Mouse (Mus musculus): ENCODE data around the gene Dnaaf5. TPM values are rescaled to one million over a fixed set of nuclear protein-coding genes. Genes with fewer than 3 reads are reported as not detected.

The Dnaaf5 gene
- 1 to 10 TPM; 7.0 to 9.0 TPM for total RNA-seq (2021)
- long read RNA-seq, transcript Dnaaf5-201 (13 exons, 3,450 nt): major isoform, 16 of 19 reads
- long read RNA-seq, partial matches to known transcripts: 2 of 19 reads
- long read RNA-seq, other reads (novel, unspliced or antisense): 1 of 19 reads

DNA sequence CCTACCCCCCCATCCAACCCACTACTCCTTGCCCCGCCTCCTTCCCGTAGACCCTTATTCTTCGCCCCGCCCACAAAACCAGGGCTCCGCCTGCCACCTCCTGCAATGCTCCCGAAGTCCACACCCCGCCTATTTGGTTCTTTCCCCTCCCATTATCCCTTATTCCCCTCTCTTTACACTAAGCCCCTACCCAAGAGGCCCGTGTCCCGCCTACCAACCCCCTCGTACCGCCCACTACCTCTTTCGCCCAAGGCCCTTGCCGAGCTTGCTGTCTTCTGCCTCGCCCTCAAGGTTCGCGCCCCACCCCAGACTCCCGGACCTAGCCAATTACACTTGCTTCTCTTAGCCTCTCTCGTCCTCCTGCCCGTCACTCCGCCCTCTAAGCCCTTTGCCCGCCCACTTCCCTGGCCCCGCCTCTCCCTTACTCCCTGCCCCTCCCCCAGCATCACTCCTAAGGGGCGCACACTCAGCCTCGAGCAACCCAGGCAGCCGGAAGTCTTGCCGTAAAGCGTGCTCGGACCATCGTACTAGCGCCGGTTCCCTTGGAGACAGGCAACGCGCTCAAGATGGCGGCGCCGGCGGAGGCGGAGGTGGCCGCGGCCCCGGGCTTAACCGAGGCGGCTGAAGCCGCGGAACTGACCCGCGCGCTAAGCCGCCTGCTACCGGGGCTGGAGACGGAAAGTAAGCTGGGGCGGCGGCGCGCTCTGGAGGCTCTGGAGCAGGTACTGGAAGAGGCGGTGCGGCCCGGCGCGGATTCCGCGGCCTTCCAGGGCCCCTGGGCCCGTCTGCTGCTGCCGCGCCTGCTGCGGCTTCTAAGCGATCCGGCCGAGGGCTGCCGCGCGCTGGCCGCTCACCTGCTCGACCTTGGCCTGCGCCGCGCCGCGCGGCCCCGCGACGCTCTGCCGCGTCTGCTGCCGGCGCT lies at the start of gene Dnaaf5, which contains the start of gene Prkar1b:
Gene Dnaaf5, plus strand, starts transcription at position 543 of the 922 bp plus-strand sequence.
Gene Prkar1b, minus strand, starts transcription at position 321 of the 922 bp plus-strand sequence.
- peak; percentile 95 to 98 for DNase-seq (ENCODE audit: low spot score in 2 of 2)

DNA sequence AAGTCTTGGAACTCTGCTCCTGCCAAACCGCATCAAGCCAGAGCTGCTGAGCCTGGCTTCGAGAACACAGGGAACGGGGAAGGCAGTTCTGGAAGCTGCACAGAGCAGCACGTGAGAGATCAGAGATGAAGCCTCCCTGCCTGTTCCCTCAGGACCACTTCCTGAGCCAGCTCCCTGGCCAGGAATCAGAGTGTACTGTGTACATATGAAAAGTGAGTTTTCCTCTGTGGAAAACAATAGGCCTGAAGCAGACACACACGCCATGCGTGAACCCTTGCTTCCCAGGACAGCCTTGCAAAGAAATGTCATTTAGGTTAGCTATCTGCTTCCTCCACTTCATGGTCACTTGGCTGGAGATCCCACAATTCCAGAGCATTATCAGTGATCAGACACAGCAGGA lies 48.2 kb upstream of the Dnaaf5 start:
- DNase-seq (ENCODE audit: low spot score in 2 of 2): no peak

DNA sequence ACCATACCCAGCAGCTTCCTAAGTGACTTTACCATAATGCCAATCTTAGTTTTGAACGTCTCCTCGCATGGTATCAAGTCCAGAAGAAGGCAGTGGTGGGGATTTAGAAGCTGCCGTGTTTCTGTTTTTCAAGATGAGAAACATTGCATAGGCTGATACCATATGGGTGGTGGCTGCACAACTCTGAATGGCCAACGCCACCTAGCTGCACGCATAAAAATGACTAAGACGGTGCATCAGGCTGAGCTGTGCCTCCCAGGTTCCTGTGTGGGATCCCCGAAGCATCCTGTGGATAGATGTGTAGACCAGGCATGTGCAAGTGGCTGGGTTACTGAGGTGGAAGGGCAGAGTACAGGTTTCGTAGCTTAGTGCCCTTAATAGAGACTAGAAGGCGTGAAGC lies 42.2 kb upstream of the Dnaaf5 start:
- peak in 1 of 2 experiments; percentile 33 for DNase-seq (ENCODE audit: low spot score in 2 of 2)

DNA sequence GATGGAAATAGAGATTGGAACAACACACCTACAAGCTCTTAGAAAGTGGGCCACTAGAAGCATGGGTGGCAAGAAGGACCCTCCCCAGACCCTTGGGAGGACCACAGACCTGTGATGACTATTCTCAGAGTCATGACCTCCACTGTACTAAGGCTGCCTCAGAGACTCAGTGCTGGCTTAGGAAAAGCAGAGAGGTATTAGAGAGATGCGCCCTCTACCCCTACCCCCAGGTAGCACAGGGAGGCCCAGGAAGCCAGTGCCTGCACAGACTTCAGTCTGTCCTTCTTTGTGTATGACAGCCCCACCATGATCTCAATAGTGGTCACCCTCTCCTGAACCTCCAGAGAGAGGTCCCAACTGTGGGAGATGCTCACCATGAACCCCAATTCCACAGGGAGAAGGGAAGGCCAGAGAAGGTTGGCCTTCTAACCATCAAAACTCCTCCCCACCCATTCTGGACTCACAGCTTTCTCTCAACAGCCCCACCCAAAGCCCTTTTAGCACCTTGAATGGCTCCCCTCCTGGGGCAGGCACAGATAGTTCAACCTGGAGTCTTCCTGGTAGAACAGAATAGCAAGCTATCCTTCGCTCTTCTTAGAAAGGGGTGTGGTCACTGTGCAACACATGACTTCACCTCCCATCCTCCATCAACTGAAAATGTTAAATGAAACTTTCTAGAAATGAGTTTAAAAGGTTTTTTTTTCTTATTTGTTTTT lies 39.7 kb upstream of the Dnaaf5 start:
- DNase-seq (ENCODE audit: low spot score in 2 of 2): no peak

DNA sequence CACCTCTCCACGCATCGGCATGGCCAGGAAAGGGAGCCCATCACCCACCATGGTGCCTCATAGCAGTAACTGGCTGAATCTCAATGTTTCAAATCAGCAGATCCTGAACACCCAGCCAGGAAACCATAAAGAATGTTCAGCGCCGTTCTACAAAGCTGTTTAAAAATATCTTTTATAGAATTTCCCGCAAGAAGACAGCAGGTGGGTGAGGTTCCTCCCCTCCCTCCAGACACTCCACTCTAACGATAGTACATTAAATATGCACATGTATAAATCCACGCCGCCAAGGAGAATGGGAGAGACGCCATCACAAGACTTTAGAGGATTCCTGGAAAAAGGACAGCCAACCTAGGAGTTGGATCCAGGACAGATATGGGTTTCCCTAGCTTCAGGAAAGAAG lies 38.0 kb upstream of the Dnaaf5 start:
- peak in 1 of 2 experiments; percentile 42 for DNase-seq (ENCODE audit: low spot score in 2 of 2)

DNA sequence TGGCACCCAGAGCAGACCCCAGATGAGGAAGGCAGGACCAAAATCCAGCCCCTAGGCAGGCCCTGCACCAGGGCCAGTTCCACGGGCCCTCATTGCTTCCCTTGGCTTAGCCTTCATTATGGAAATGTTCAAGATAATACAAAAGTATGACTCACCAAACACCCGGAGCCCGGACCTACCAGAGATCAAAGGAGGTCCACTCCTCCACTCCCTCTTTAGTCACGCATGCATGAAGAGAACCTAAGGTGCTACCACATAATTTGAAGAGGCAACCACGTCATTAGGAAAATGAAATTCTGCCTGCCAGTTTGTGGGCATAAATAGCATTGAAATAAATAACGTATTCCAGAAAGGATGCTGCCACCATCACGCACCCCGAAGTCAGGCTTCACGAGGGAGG lies 37.6 kb upstream of the Dnaaf5 start:
- no peak for DNase-seq (ENCODE audit: low spot score in 2 of 2)

DNA sequence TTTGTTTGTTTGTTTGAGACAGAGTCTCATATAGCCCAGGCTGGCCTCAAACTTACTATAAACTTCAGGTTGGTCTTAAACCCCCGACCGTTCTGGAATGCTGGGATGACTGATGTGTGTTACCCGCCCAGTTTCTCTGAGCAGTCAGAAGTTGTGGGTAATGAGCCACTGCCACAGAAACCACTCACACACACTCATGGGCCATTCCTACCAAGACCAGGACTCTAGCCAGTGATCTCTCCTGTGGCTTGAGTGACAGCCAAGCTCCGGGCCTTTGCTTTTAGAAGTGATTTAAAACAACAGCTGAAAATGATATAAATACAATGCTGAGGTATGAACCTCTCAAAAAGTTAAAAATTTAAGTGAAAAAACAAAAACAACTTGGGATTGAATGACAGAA lies 35.1 kb upstream of the Dnaaf5 start:
- no peak for DNase-seq (ENCODE audit: low spot score in 2 of 2)

DNA sequence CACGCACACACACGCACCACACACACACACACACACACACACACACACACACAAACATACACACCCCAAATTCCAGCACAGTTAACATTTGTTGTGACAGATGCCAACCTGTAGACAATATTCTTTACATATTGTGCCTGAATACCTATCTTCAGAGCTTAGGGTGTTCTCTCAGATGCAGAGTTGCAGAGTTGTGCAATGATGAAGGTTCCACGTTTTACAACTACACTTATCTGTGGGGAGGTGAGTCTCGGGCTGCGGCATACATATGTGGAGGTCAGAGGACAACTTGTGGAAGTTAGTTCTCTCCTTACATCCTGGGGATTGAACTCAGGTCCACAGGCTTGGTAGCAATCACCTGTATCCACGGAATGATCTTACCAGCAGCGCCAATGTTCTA lies 34.5 kb upstream of the Dnaaf5 start:
- DNase-seq (ENCODE audit: low spot score in 2 of 2): no peak

DNA sequence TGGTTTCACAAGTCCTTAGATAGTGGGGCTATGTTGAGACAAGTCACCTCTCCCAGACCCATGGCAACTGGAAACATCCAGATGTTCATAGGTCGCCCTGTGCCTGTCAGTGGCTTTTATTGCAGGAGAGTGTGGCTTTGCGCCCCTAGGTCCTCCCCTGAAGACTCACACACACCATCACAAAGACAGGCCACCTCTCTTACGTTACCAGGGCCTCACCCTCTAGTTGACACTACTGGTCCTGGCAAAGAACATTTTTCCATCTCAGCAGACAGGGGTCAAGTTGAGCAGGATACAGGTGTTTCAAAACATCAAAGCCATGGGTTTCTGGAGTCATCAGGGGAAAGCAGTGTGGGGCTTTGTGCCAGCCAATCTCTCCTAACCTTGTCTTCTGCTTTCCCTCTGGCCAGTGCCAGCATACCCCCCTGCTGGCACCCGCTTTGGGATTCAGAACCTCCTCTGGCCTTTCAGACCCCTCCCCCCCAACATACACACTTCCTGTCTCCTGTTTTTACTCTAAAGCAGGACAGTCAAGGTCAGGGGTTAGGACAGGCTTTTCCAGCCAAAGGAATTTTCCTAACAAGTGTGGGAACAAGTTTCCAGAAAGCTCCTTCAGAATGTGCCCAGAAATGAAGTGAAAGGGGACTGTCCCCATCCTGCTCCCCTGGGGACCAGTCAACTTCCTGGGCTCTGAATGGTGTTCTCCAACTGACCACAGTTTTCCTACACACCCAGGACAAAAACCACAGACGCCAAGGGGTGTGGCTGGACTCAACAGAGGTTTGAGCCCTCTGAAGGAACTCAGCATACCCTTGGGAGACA lies 31.7 kb upstream of the Dnaaf5 start:
- DNase-seq (ENCODE audit: low spot score in 2 of 2): no peak

DNA sequence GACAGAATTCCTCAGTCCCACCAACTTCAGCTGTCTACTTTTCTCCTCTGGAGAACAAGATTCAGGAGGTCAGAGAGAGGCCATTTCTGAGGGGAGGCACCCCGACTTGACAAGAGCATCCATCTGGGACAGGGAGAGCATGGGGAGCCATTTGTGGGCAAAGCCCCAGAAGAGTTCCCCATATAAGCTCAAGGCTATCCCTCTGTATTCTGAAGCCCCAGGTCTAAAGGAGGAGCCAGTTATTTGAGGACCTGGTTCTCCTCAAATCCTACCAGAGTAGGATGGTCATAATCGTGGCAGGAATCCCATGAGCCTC lies 31.1 kb upstream of the Dnaaf5 start:
- no peak for DNase-seq (ENCODE audit: low spot score in 2 of 2)

DNA sequence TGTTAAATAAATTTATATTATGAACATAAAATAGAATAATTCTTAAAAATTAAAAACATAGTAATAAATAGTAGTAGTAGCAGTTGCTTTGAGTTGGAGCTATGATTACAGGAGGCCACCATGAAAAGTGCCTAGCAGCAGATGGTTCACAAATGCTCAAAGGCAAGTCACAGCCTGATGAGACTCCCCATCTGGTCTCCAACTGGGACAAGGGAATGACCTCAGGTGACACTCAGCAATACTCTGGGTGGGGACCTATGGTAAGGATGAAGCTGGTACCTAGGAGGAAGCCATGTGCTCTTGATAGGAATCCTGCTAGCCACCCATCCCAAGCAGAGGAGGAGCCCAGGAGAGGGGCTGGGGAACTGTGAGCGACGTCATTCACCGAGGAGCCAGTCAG lies 24.3 kb upstream of the Dnaaf5 start:
- DNase-seq (ENCODE audit: low spot score in 2 of 2): no peak

DNA sequence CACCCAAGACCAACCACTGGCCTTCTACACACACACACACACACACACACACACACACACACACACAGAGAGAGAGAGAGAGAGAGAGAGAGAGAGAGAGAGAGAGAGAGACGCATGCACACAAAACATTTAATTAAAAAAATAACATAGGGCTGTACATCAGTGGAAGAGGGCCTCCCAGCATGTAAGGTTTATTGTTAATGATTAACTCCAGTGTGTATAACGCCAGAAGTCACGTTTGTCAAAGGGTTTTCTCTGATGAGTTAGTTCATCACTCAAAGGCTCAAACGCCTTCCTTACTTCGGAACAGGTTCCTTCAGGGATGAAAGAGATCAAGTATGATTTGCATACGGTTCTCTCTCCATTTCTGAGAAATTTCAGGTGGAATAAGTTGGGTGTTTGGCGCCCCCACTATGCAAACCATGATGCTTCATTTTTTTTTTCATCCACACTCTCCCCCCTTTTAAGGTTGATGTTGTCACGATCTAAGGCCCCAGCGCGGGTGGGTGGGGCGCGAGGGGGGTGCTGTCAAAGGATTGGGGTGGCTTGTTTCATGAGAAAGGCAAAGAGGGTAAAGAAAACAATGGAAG lies 21.5 kb upstream of the Dnaaf5 start:
- no peak for DNase-seq (ENCODE audit: low spot score in 2 of 2)

DNA sequence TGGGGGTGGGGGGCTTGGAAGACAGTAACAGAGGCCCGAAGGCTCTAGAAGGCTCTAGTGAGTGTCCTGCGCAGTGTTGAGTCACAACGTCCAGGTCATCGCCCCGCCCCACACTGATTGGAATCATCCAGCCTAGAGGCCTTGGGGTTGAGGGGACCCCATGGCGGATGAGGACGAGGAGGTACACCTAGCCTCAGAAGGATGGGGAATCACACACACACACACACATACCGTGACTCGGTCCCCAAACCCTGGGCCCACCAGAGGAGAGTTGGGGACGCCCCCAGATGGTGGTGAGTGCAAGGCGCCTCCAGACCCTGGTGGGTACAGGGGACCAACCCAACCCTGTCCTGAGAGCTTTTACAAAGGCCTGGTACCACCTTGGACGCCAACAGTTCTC lies 20.9 kb upstream of the Dnaaf5 start:
- no peak for DNase-seq (ENCODE audit: low spot score in 2 of 2)

DNA sequence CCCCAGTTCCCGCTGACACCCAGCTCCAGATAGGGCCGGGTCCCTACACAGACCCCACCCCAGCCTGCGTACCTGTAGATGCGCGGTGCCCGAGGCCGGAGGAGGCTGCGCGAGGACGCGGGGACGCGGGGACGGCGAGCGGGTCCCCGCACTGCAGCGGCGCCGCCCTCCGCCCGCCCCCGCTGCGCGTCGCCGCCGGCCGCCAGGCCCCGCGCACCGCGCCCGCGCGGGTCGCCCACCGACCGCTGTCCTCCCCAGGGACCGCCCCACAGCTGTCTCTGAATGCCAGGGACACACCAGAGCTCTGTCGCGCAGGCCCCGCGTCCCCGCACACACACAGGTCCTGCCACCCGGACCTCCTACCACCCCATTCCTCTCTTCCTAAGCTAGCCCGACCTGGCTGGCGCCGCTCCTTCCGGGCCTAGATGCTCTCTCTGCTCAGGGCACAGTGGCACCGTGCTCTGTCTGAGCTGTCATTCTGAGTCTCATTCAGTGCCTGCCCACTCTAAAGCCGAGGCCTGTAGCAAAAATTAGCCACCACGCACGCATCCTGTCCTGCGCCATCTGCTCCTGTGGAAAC lies 20.4 kb upstream of the Dnaaf5 start:
- DNase-seq (ENCODE audit: low spot score in 2 of 2): peak; percentile 38 to 47

DNA sequence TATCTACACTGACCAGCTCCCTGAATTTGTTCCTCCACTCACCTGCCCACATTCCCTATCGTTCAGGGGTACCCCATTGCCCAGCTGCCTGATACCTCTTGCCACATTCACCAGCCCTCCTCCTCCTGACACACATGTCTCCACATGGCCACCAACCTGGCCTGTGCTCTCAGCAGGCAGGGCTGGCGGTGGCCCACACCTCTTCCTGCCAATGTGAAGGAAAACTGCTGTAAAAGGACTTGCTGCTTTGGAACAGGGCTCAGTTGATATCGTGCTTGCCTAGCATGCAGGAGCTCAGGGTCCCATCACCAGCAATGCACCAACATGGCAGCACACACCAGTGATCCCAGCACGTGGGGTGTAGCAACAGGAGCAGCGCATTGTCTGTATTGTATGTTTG lies 19.7 kb upstream of the Dnaaf5 start:
- no peak for DNase-seq (ENCODE audit: low spot score in 2 of 2)

DNA sequence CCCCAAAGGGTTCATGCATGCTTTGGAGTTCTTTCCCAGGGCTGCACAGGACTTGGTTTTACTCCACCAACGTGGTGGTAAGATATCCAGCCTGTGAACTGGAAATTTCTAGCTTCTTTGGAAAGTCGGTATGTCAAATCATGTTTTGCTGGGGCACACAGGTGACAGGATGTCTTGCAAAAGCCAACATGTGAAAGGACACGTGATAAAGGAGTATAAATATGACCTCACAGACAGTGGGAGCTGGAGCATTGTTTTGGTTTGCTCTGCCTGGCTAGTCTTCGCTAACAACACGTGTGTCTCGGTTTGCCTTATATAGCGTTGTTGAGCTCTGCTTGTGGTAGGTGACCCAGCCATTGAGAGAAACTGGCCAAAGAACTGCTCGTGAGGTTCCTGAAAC lies 15.5 kb upstream of the Dnaaf5 start:
- DNase-seq (ENCODE audit: low spot score in 2 of 2): no peak

DNA sequence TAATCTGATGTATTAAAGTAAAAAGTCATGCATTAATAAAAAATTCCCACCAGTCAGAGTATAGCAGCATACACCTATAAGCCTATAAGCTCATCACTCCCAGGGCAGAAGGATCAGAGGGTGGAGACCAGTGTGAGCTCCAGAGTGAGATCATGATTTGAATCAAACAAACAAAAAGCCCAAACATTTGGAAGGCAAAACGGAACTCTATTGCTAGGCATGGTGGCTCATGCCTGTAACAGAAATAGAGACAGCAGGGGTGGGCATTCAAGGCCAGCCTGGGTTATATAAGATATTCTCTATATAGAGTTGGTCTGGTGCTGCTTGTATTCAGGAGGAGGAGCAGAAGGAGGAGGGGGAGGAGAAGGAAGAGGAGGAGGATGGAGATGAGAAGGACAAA lies 13.7 kb upstream of the Dnaaf5 start:
- no peak for DNase-seq (ENCODE audit: low spot score in 2 of 2)

DNA sequence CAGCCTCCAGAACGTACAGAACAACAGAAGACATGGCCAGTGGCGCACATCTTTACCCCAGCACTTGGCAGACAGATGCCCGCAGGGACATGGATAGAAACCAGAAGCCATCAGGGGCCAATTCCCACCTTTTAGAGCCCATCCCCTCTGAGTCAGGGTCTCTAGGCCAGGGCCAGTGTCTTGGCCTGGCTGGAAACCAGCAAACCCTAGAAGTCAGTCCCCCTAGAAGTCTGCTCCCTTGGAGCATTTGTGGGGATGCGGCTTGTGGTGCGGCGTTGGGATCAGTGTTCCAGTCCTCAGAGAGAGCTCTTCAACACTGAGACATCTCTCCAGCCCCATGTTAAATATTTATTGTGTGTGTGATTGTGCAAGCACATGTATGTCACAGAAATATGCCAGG lies 12.8 kb upstream of the Dnaaf5 start:
- no peak for DNase-seq (ENCODE audit: low spot score in 2 of 2)

DNA sequence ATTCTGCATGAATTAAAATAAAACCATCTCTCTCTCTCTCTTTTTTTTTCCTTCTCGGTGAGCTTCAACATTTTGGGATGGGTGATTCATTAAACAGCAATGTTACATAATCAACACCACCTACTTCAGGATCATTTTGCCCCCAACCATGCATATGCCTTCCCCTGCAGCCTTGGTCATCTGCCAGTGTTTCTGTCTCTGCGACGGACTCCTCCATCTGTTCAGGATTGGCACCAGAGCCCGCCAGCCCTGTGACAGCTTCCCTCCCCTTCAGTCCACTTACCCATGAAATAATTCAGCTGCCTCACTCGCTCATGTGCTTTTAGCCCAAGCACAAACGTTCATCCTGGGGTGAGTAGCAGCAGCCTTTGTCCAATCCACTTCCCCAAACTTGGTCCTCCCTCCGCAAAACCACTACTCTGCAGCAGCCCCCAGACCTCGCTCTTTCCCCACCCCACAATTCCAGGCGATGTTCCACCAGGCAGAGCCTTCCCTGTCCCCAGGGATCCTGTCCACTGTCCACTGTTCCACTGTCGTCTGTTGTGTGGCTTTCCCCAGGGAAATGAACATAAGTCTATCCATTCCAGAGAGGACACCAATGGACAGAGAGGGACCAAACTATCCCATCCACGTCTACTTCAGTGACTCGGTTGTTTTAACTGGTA lies 11.6 kb upstream of the Dnaaf5 start:
- DNase-seq (ENCODE audit: low spot score in 2 of 2): peak; percentile 85 to 93

DNA sequence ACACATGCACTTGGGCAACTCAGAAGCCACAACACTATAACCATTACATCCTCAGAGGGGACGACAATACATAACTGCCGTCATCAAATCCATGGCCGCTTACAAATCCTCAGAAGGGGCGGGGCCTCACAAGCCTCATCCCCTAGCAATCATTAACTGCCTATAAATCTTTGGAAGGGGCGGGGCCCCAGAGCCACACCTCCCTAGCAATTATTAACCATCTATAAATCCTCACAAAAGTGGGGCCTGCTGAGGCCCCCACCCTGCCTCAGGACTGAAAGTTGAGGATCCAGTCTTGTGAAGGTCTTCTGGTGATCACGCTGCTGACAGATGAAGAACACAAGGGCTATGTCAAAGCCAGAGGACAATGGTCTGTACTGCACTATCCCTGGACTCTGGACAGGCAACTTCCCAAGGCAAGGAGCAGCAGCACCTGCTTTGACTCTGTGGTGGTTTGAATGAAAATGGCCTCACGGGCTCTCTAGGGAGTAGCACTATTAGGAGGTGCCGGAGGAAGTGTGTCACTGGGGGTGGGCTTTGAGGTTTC lies 11.0 kb upstream of the Dnaaf5 start:
- DNase-seq (ENCODE audit: low spot score in 2 of 2): no peak
